Mouse (Mus musculus): Measurements from ENCODE around the gene Uba7. TPM values are rescaled to one million over a fixed set of nuclear protein-coding genes. Genes with fewer than 3 reads are reported as not detected.

Uba7 gene
- polyA plus RNA-seq, 1 experiment = 0.52 TPM

- no peaks in the 10 kb centered on the region for H3K9me3 ChIP-seq (replicated peaks; ENCODE audit: control insufficient read depth, insufficient read depth, low read length, poor library complexity, severe bottlenecking)
- H3K27me3 ChIP-seq (ENCODE audit: control insufficient read depth, insufficient read depth, low read length, poor library complexity, severe bottlenecking) = no peaks in the 10 kb centered on the region
- no peak within 1 kb of the TSS for H3K4me3 ChIP-seq (ENCODE audit: low read depth, low read length)
- no peak within 1 kb of the TSS for H3K9ac ChIP-seq (ENCODE audit: low read depth, poor library complexity, severe bottlenecking)
- TF ChIP-seq CTCF (IDR thresholded peaks at IDR 0.05; ENCODE audit: low read depth, low read length) (no peak), EP300 (IDR thresholded peaks at IDR 0.05; ENCODE audit: insufficient read depth, low read depth, low read length) (no peak), POLR2A (IDR thresholded peaks at IDR 0.05; ENCODE audit: insufficient read depth, low read length) (no peak)
- no peaks in the 10 kb centered on the region for H3K4me1 ChIP-seq (ENCODE audit: control insufficient read depth, insufficient read depth, low read length)
- H3K36me3 ChIP-seq (ENCODE audit: control insufficient read depth, insufficient read depth, low read length, poor library complexity, severe bottlenecking) = no peaks in the 10 kb centered on the region
- no peak within 1 kb of the TSS for H3K27ac ChIP-seq (ENCODE audit: insufficient read depth, low read length)
Observed at GRCm38 (mm10) chr9:107992197-107992596, 16.9 kb downstream of the Uba7 start, which contains the start of gene Cdhr4. Cdhr4 (plus strand) TSS chr9:107992497.

GRCm38 (mm10) chr9:107993013-107993412 is 17.7 kb downstream of the Uba7 start:
- Histone ChIP-seq H3K4me3 (ENCODE audit: low read depth, low read length) (no peak overlapping the region), H3K36me3 (ENCODE audit: control insufficient read depth, insufficient read depth, low read length, poor library complexity, severe bottlenecking) (no peaks in the 10 kb centered on the region), H3K4me1 (ENCODE audit: control insufficient read depth, insufficient read depth, low read length) (no peaks in the 10 kb centered on the region), H3K27ac (ENCODE audit: insufficient read depth, low read length) (no peak overlapping the region), H3K9me3 (replicated peaks; ENCODE audit: control insufficient read depth, insufficient read depth, low read length, poor library complexity, severe bottlenecking) (no peaks in the 10 kb centered on the region), H3K27me3 (ENCODE audit: control insufficient read depth, insufficient read depth, low read length, poor library complexity, severe bottlenecking) (no peaks in the 10 kb centered on the region), H3K9ac (ENCODE audit: low read depth, poor library complexity, severe bottlenecking) (no peak overlapping the region)
- TF ChIP-seq POLR2A (IDR thresholded peaks at IDR 0.05; ENCODE audit: insufficient read depth, low read length) (no peak), EP300 (IDR thresholded peaks at IDR 0.05; ENCODE audit: insufficient read depth, low read depth, low read length) (no peak), CTCF (IDR thresholded peaks at IDR 0.05; ENCODE audit: low read depth, low read length) (no peak)

GRCm38 (mm10) chr9:107994464-107994863 is 19.2 kb downstream of the Uba7 start:
- Histone ChIP-seq H3K36me3 (ENCODE audit: control insufficient read depth, insufficient read depth, low read length, poor library complexity, severe bottlenecking) (no peaks in the 10 kb centered on the region), H3K27ac (ENCODE audit: insufficient read depth, low read length) (no peak overlapping the region), H3K27me3 (ENCODE audit: control insufficient read depth, insufficient read depth, low read length, poor library complexity, severe bottlenecking) (no peaks in the 10 kb centered on the region), H3K4me3 (ENCODE audit: low read depth, low read length) (no peak overlapping the region), H3K4me1 (ENCODE audit: control insufficient read depth, insufficient read depth, low read length) (no peaks in the 10 kb centered on the region), H3K9ac (ENCODE audit: low read depth, poor library complexity, severe bottlenecking) (no peak overlapping the region), H3K9me3 (replicated peaks; ENCODE audit: control insufficient read depth, insufficient read depth, low read length, poor library complexity, severe bottlenecking) (no peaks in the 10 kb centered on the region)
- TF ChIP-seq CTCF (IDR thresholded peaks at IDR 0.05; ENCODE audit: low read depth, low read length) (no peak), EP300 (IDR thresholded peaks at IDR 0.05; ENCODE audit: insufficient read depth, low read depth, low read length) (no peak), POLR2A (IDR thresholded peaks at IDR 0.05; ENCODE audit: insufficient read depth, low read length) (no peak)

- H3K4me1 ChIP-seq (ENCODE audit: control insufficient read depth, insufficient read depth, low read length) = no peaks in the 10 kb centered on the region
- no peaks in the 10 kb centered on the region for H3K27me3 ChIP-seq (ENCODE audit: control insufficient read depth, insufficient read depth, low read length, poor library complexity, severe bottlenecking)
- H3K36me3 ChIP-seq (ENCODE audit: control insufficient read depth, insufficient read depth, low read length, poor library complexity, severe bottlenecking) = no peaks in the 10 kb centered on the region
- H3K4me3 ChIP-seq (ENCODE audit: low read depth, low read length) = no peak overlapping the region; the same call in 1 of the 2 replicates
- H3K9ac ChIP-seq (ENCODE audit: low read depth, poor library complexity, severe bottlenecking) = peak overlapping the region; percentile 5; the same call in 1 of the 2 replicates
- H3K9me3 ChIP-seq (replicated peaks; ENCODE audit: control insufficient read depth, insufficient read depth, low read length, poor library complexity, severe bottlenecking) = no peaks in the 10 kb centered on the region
- no peak overlapping the region for H3K27ac ChIP-seq (ENCODE audit: insufficient read depth, low read length)
- TF ChIP-seq CTCF (IDR thresholded peaks at IDR 0.05; ENCODE audit: low read depth, low read length) = no peak
- TF ChIP-seq POLR2A (IDR thresholded peaks at IDR 0.05; ENCODE audit: insufficient read depth, low read length) = no peak
- no peak for TF ChIP-seq EP300 (IDR thresholded peaks at IDR 0.05; ENCODE audit: insufficient read depth, low read depth, low read length)
Observed at GRCm38 (mm10) chr9:107995513-107995912, 20.2 kb downstream of the Uba7 start.

GRCm38 (mm10) chr9:107996049-107996448 is 20.7 kb downstream of the Uba7 start, which contains the start of gene Gm20662:
Gm20662 (plus strand) TSS chr9:107996349.
- Histone ChIP-seq H3K27me3 (ENCODE audit: control insufficient read depth, insufficient read depth, low read length, poor library complexity, severe bottlenecking) (no peaks in the 10 kb centered on the region), H3K4me1 (ENCODE audit: control insufficient read depth, insufficient read depth, low read length) (no peaks in the 10 kb centered on the region), H3K36me3 (ENCODE audit: control insufficient read depth, insufficient read depth, low read length, poor library complexity, severe bottlenecking) (no peaks in the 10 kb centered on the region), H3K9me3 (replicated peaks; ENCODE audit: control insufficient read depth, insufficient read depth, low read length, poor library complexity, severe bottlenecking) (no peaks in the 10 kb centered on the region), H3K9ac (ENCODE audit: low read depth, poor library complexity, severe bottlenecking) (peak within 1 kb of the TSS; percentile 5; the same call in 1 of the 2 replicates), H3K4me3 (ENCODE audit: low read depth, low read length) (no peak within 1 kb of the TSS; the same call in 1 of the 2 replicates), H3K27ac (ENCODE audit: insufficient read depth, low read length) (no peak within 1 kb of the TSS)
- no peak for TF ChIP-seq CTCF (IDR thresholded peaks at IDR 0.05; ENCODE audit: low read depth, low read length)

- no peaks in the 10 kb centered on the region for H3K9me3 ChIP-seq (replicated peaks; ENCODE audit: control insufficient read depth, insufficient read depth, low read length, poor library complexity, severe bottlenecking)
Observed at GRCm38 (mm10) chr9:108001922-108002770, 26.8 kb downstream of the Uba7 start, which contains the start of gene Ip6k1. Ip6k1 (plus strand) TSS chr9:108002501.

More at GRCm38 (mm10) chr9:108001922-108002770, 26.8 kb downstream of the Uba7 start, which contains the start of gene Ip6k1:
- H3K27me3 ChIP-seq (ENCODE audit: control insufficient read depth, insufficient read depth, low read length, poor library complexity, severe bottlenecking) = no peaks in the 10 kb centered on the region
- no peaks in the 10 kb centered on the region for H3K36me3 ChIP-seq (ENCODE audit: control insufficient read depth, insufficient read depth, low read length, poor library complexity, severe bottlenecking)
- H3K27ac ChIP-seq (ENCODE audit: insufficient read depth, low read length) = peak within 1 kb of the TSS; percentile 52
- no peaks in the 10 kb centered on the region for H3K4me1 ChIP-seq (ENCODE audit: control insufficient read depth, insufficient read depth, low read length)
- peak within 1 kb of the TSS; percentile 90 for H3K4me3 ChIP-seq (ENCODE audit: low read depth, low read length)
- H3K9ac ChIP-seq (ENCODE audit: low read depth, poor library complexity, severe bottlenecking) = peak within 1 kb of the TSS; percentile 80
- TF ChIP-seq EP300 (IDR thresholded peaks at IDR 0.05; ENCODE audit: insufficient read depth, low read depth, low read length) = no peak
- TF ChIP-seq CTCF (IDR thresholded peaks at IDR 0.05; ENCODE audit: low read depth, low read length) = no peak
- TF ChIP-seq POLR2A (IDR thresholded peaks at IDR 0.05; ENCODE audit: insufficient read depth, low read length) = peak; percentile 79
